Comparison of ENCODE assay signal across 16 mouse cellular contexts in the genomic region with DNA sequence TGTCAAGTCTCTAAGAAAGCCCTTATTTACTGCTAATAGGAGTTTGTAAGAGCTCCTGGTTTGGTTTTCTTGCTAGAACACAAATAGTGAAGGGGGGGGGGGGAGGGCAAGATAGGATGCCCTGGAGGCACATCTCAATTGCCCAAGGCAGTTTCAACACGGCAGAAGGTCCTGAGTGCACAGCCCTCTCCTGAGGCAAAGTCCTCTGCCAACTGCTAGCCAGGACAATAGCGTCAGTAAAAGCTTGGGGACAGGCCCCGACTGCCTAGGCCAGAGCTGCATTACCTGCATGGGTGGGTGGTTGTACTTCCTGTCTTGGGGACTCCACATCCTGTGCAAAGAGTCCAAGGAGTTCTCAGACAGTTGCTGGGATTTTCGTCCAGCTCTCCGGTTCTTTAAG. TPM values are rescaled to one million over a fixed set of nuclear protein-coding genes. Genes with fewer than 3 reads are reported as not detected.
DNase-seq lines count a peak whose midpoint lies in the region; ATAC-seq and TF ChIP-seq lines count a peak whose summit lies in the region.
"Had no signal": no experiment of that assay in that cellular context is flagged by ENCODE, and none has a peak within 500 bp of the region (broad histone marks: within the 10 kb centered on the region; RNA-seq: fewer than 3 reads in every experiment).

No protein-coding gene starts in this region.

- H3K9ac ChIP-seq in heart, postnatal 0 days (replicated peaks; ENCODE audit: low read depth, low read length): no peak overlapping the region
- H3K9ac ChIP-seq in lung, embryonic 15.5 days: no peak overlapping the region
- H3K9ac ChIP-seq in stomach, embryonic 14.5 days (replicated peaks; ENCODE audit: low read depth, low read length): no peak overlapping the region

- WGBS in heart, postnatal 0 days: 53% methylated on average over 5 of the region's 5 CpGs
- WGBS in lung, embryonic 15.5 days: 63% methylated on average over 5 of the region's 5 CpGs
- 79% methylated on average over 5 of the region's 5 CpGs for WGBS in stomach, embryonic 14.5 days

- no peak for TF ChIP-seq EP300 in heart, postnatal 0 days (IDR thresholded peaks at IDR 0.05; ENCODE audit: low read depth)

- peaks cover 77% of the 10 kb centered on the region for H3K36me3 ChIP-seq in heart, postnatal 0 days (replicated peaks; ENCODE audit: control insufficient read depth, insufficient read depth, low read length)
- H3K36me3 ChIP-seq in lung, embryonic 15.5 days: peaks cover 47% of the 10 kb centered on the region
- peaks cover 18% of the 10 kb centered on the region for H3K36me3 ChIP-seq in stomach, embryonic 14.5 days (ENCODE audit: control insufficient read depth, insufficient read depth, low read length)

- H3K27ac ChIP-seq in heart, postnatal 0 days (ENCODE audit: low read depth): peak overlapping the region; percentile 70
- H3K27ac ChIP-seq in lung, embryonic 15.5 days: peak overlapping the region; percentile 83
- H3K27ac ChIP-seq in stomach, embryonic 14.5 days (ENCODE audit: low read length): 0 out of 2 replicates have a peak overlapping the region, but pooled peaks have one; percentile 61
- H3K27ac ChIP-seq: hindbrain, embryonic 10.5 days had no signal

- TF ChIP-seq CTCF in heart, postnatal 0 days (IDR thresholded peaks at IDR 0.05; ENCODE audit: low read depth): no peak

- ATAC-seq in heart, postnatal 0 days (ENCODE audit: insufficient read depth, low read depth): no peak
- peak; percentile 29; the same call in 1 of the 2 replicates for ATAC-seq in lung, embryonic 15.5 days (ENCODE audit: borderline replicate concordance, extremely low read depth, low FRiP score, low TSS enrichment)
- no peak for ATAC-seq in stomach, embryonic 14.5 days (ENCODE audit: insufficient number of reproducible peaks, insufficient read depth, low FRiP score, low read depth)
- ATAC-seq: CD4-positive, CD25-positive, alpha-beta regulatory T cell, adult 4 months; forebrain, embryonic 14.5 days had no signal

- DNase-seq in heart, postnatal 0 days (ENCODE audit: low spot score): no peak
- no peak for DNase-seq in heart, postnatal 36 days
- DNase-seq in lung, postnatal 10 days: no peak
- peak; percentile 54 for DNase-seq in adipocyte (ENCODE audit: low spot score)
- no peak for DNase-seq in kidney, adult 11 months
- DNase-seq: cerebellum, postnatal 14 days; kidney, adult 8-10 months; lung, postnatal 14 days; right cerebral cortex, postnatal 25 days had no signal

- intact Hi-C loops in heart, postnatal 36 days (cut with DNase I): loop anchor here (2.0 kb wide), 1 partner anchor 70 kb away; no protein-coding TSS in a partner anchor

- peaks cover 2% of the 10 kb centered on the region; the same call in 1 of the 2 replicates for H3K4me1 ChIP-seq in heart, postnatal 0 days (ENCODE audit: control insufficient read depth, insufficient read depth)
- peaks cover 19% of the 10 kb centered on the region for H3K4me1 ChIP-seq in lung, embryonic 15.5 days
- H3K4me1 ChIP-seq in stomach, embryonic 14.5 days (ENCODE audit: control insufficient read depth, insufficient read depth, low read length): no peaks in the 10 kb centered on the region; the same call in 1 of the 2 replicates
- H3K4me1 ChIP-seq: hindbrain, embryonic 10.5 days; midbrain, embryonic 10.5 days had no signal

- H3K4me3 ChIP-seq in heart, postnatal 0 days (ENCODE audit: low read depth, low read length): no peak overlapping the region
- H3K4me3 ChIP-seq in lung, embryonic 15.5 days: no peak overlapping the region
- H3K4me3 ChIP-seq in stomach, embryonic 14.5 days (ENCODE audit: low read depth, low read length): no peak overlapping the region
- H3K4me3 ChIP-seq: hindbrain, embryonic 10.5 days; midbrain, embryonic 10.5 days had no signal

- H3K4me2 ChIP-seq in heart, postnatal 0 days (ENCODE audit: low read depth, low read length): no peak overlapping the region
- H3K4me2 ChIP-seq in lung, embryonic 15.5 days: no peak overlapping the region
- no peak overlapping the region for H3K4me2 ChIP-seq in stomach, embryonic 14.5 days (replicated peaks; ENCODE audit: low read depth, low read length)

- H3K9me3 ChIP-seq in heart, postnatal 0 days (replicated peaks; ENCODE audit: control insufficient read depth, low read length): no peaks in the 10 kb centered on the region
- H3K9me3 ChIP-seq in lung, embryonic 15.5 days: no peaks in the 10 kb centered on the region
- H3K9me3 ChIP-seq in stomach, embryonic 14.5 days (ENCODE audit: control insufficient read depth, low read depth, low read length): no peaks in the 10 kb centered on the region
- H3K9me3 ChIP-seq: hindbrain, embryonic 10.5 days; midbrain, embryonic 10.5 days had no signal

- no peaks in the 10 kb centered on the region for H3K27me3 ChIP-seq in heart, postnatal 0 days (ENCODE audit: control insufficient read depth, insufficient read depth, low read length)
- no peaks in the 10 kb centered on the region for H3K27me3 ChIP-seq in lung, embryonic 15.5 days
- H3K27me3 ChIP-seq in stomach, embryonic 14.5 days (ENCODE audit: control insufficient read depth, insufficient read depth, low read length): no peaks in the 10 kb centered on the region

RNA-seq across cellular contexts. Expression of gene Rpl27a, which starts 25.8 kb away (rescaled TPM):
- total RNA-seq in heart, postnatal 0 days (2014; rRNA removed; ENCODE audit: low replicate concordance): 267 and 380 TPM in 2 replicates
- 66.4 and 68.8 TPM in 2 replicates for polyA plus RNA-seq in heart, postnatal 0 days (2015; fragmentation: Nextera tagmentation; extraction: Ambion mirVana)
- total RNA-seq in heart, postnatal 36 days (2021): 10 to 100 TPM; 95.0 to 97.5 TPM
- polyA plus RNA-seq in lung, embryonic 15.5 days (2015; fragmentation: Nextera tagmentation; extraction: Ambion mirVana): 136 and 146 TPM in 2 replicates
- polyA plus RNA-seq in stomach, embryonic 14.5 days (2014; fragmentation: Nextera tagmentation; extraction: Ambion mirVana): 163 and 168 TPM in 2 replicates

RNA-seq across cellular contexts. Expression of gene Trim66, which starts 36.9 kb away (rescaled TPM):
- 0.08 TPM in 1 of 2 replicates, not detected in the other for total RNA-seq in heart, postnatal 0 days (2014; rRNA removed; ENCODE audit: low replicate concordance)
- not detected in 2 replicates for polyA plus RNA-seq in heart, postnatal 0 days (2015; fragmentation: Nextera tagmentation; extraction: Ambion mirVana)
- under 1 TPM; 0.08 to 0.11 TPM for total RNA-seq in heart, postnatal 36 days (2021)
- 0.02 and 0.03 TPM in 2 replicates for polyA plus RNA-seq in lung, embryonic 15.5 days (2015; fragmentation: Nextera tagmentation; extraction: Ambion mirVana)
- 0.04 and 0.09 TPM in 2 replicates for polyA plus RNA-seq in stomach, embryonic 14.5 days (2014; fragmentation: Nextera tagmentation; extraction: Ambion mirVana)
- total RNA-seq: MEL had no signal
- polyA plus RNA-seq: CD4-positive, CD25-positive, alpha-beta regulatory T cell, adult 4 months had no signal
